15 mouse cellular contexts compared by ENCODE assay signal in genomic region chr4:154204532-154204931, GRCm38 (mm10). TPM values are rescaled to one million over a fixed set of nuclear protein-coding genes. Genes with fewer than 3 reads are reported as not detected.
DNase-seq lines count a peak whose midpoint lies in the region; ATAC-seq and TF ChIP-seq lines count a peak whose summit lies in the region.
"Had no signal": no experiment of that assay in that cellular context is flagged by ENCODE, and none has a peak within 500 bp of the region (broad histone marks: within the 10 kb centered on the region; RNA-seq: fewer than 3 reads in every experiment).

No protein-coding gene starts in this region.

- H3K27me3 ChIP-seq in heart, embryonic 11.5 days (ENCODE audit: control insufficient read depth, insufficient read depth, low read length): 0 out of 2 replicates have a peak, but pooled peaks cover 2% of the 10 kb centered on the region
- H3K27me3 ChIP-seq in kidney, postnatal 0 days (ENCODE audit: insufficient read depth, low read length): no peaks in the 10 kb centered on the region
- no peaks in the 10 kb centered on the region; the same call in 1 of the 2 replicates for H3K27me3 ChIP-seq in kidney, embryonic 15.5 days
- no peaks in the 10 kb centered on the region for H3K27me3 ChIP-seq in Patski
- H3K27me3 ChIP-seq: stomach, embryonic 15.5 days had no signal

- POLR2A ChIA-PET in Patski (lab: Charles Lee): no interaction called here

- intact Hi-C loops in heart, postnatal 14 days (cut with DNase I): no loop called here

- no peak for TF ChIP-seq CTCF in kidney, postnatal 0 days (IDR thresholded peaks at IDR 0.05; ENCODE audit: low read depth)
- TF ChIP-seq CTCF in Patski (IDR thresholded peaks at IDR 0.05): no peak
- no peak for TF ChIP-seq CTCF in layer of hippocampus, adult 2 months (conservative IDR thresholded peaks at IDR 0.05)

- no peaks in the 10 kb centered on the region for H3K36me3 ChIP-seq in heart, embryonic 11.5 days (ENCODE audit: control insufficient read depth, insufficient read depth, low read length)
- no peaks in the 10 kb centered on the region for H3K36me3 ChIP-seq in kidney, postnatal 0 days (ENCODE audit: insufficient read depth, low read length)
- no peaks in the 10 kb centered on the region for H3K36me3 ChIP-seq in kidney, embryonic 15.5 days
- H3K36me3 ChIP-seq: stomach, embryonic 15.5 days had no signal

- ATAC-seq in heart, embryonic 11.5 days (replicated peaks; ENCODE audit: insufficient number of reproducible peaks, low FRiP score, low TSS enrichment): no peak
- ATAC-seq in kidney, postnatal 0 days (replicated peaks; ENCODE audit: low FRiP score, low read depth): no peak
- ATAC-seq in kidney, embryonic 15.5 days (replicated peaks; ENCODE audit: low FRiP score): no peak
- ATAC-seq in Patski: peak; percentile 36

- in situ Hi-C loops in Patski (cut with MboI; ENCODE audit: low pct_unique_long_range_greater_than_20kb): no loop called here

- CTCF ChIA-PET in Patski (lab: Charles Lee): interaction anchor here (1.1 to 3.6 kb wide), 2 partner anchors 37 to 43 kb away, joined by 3 to 22 read pairs; no protein-coding TSS in a partner anchor

- H3K9me3 ChIP-seq in heart, embryonic 11.5 days (replicated peaks; ENCODE audit: control insufficient read depth, low read length): no peaks in the 10 kb centered on the region
- H3K9me3 ChIP-seq in kidney, postnatal 0 days (replicated peaks; ENCODE audit: low read length): no peaks in the 10 kb centered on the region
- no peaks in the 10 kb centered on the region for H3K9me3 ChIP-seq in kidney, embryonic 15.5 days (replicated peaks)
- H3K9me3 ChIP-seq: stomach, embryonic 15.5 days had no signal

- H3K4me1 ChIP-seq in heart, embryonic 11.5 days (ENCODE audit: control insufficient read depth, insufficient read depth, low read length): peaks cover 14% of the 10 kb centered on the region; the same call in 1 of the 2 replicates
- no peaks in the 10 kb centered on the region for H3K4me1 ChIP-seq in kidney, postnatal 0 days (replicated peaks; ENCODE audit: insufficient read depth, low read length)
- peaks cover 10% of the 10 kb centered on the region; the same call in 1 of the 2 replicates for H3K4me1 ChIP-seq in kidney, embryonic 15.5 days

- no peak overlapping the region for H3K27ac ChIP-seq in heart, embryonic 11.5 days (ENCODE audit: low read depth, low read length)
- H3K27ac ChIP-seq in kidney, postnatal 0 days: no peak overlapping the region
- no peak overlapping the region for H3K27ac ChIP-seq in kidney, embryonic 15.5 days
- no peak overlapping the region for H3K27ac ChIP-seq in layer of hippocampus, adult 2 months
- H3K27ac ChIP-seq: left cerebral cortex, adult 2 months; stomach, embryonic 15.5 days had no signal

- DNase-seq in heart, postnatal 14 days: no peak
- DNase-seq in kidney, postnatal 0 days (ENCODE audit: low spot score): no peak
- no peak for DNase-seq in Patski (ENCODE audit: low read depth, low spot score)
- DNase-seq in cerebellum, postnatal 10 days: peak; percentile 86 to 90
- DNase-seq in layer of hippocampus, adult 2 months (ENCODE audit: low spot score in 2 of 2): no peak
- DNase-seq in kidney, adult 18-20 months: no peak
- DNase-seq: B cell, adult 2 months; gastrocnemius, postnatal 25 days; kidney, postnatal 25 days; thymus, postnatal 36 days had no signal

- 0 out of 2 replicates have a peak overlapping the region, but pooled peaks have one; percentile 16 for H3K9ac ChIP-seq in heart, embryonic 11.5 days (ENCODE audit: low read depth, low read length)
- H3K9ac ChIP-seq in kidney, postnatal 0 days (ENCODE audit: low read depth, low read length): 0 out of 2 replicates have a peak overlapping the region, but pooled peaks have one; percentile 0
- no peak overlapping the region for H3K9ac ChIP-seq in kidney, embryonic 15.5 days
- H3K9ac ChIP-seq: stomach, embryonic 15.5 days had no signal

- WGBS in heart, embryonic 11.5 days (ENCODE audit: insufficient replicate concordance): 69% methylated on average over 7 of the region's 7 CpGs
- WGBS in kidney, postnatal 0 days: 72% methylated on average over 7 of the region's 7 CpGs
- 78% methylated on average over 7 of the region's 7 CpGs for WGBS in kidney, embryonic 15.5 days

- no peak overlapping the region for H3K4me3 ChIP-seq in heart, embryonic 11.5 days (ENCODE audit: low read depth, low read length)
- H3K4me3 ChIP-seq in kidney, postnatal 0 days (replicated peaks; ENCODE audit: low read depth, low read length): no peak overlapping the region
- H3K4me3 ChIP-seq in kidney, embryonic 15.5 days (replicated peaks): no peak overlapping the region
- H3K4me3 ChIP-seq in layer of hippocampus, adult 2 months: no peak overlapping the region
- H3K4me3 ChIP-seq: erythroblast, embryonic 14.5 days; left cerebral cortex, adult 2 months; stomach, embryonic 15.5 days had no signal

- H3K4me2 ChIP-seq in heart, embryonic 11.5 days: no peak overlapping the region
- H3K4me2 ChIP-seq in kidney, postnatal 0 days (ENCODE audit: low read length): no peak overlapping the region
- no peak overlapping the region for H3K4me2 ChIP-seq in kidney, embryonic 15.5 days
- H3K4me2 ChIP-seq: stomach, embryonic 15.5 days had no signal

RNA-seq across cellular contexts. Expression of gene Megf6, which starts 34.0 kb away (rescaled TPM):
- 8.6 and 8.8 TPM in 2 replicates for polyA plus RNA-seq in heart, embryonic 11.5 days (2014; fragmentation: Nextera tagmentation; extraction: Ambion mirVana)
- 10 to 100 TPM; 18.2 to 20.6 TPM for total RNA-seq in heart, postnatal 14 days (2021)
- 5.0 and 5.8 TPM in 2 replicates for polyA plus RNA-seq in kidney, postnatal 0 days (2015; fragmentation: Nextera tagmentation; extraction: Ambion mirVana)
- polyA plus RNA-seq in kidney, embryonic 15.5 days (2015; fragmentation: Nextera tagmentation; extraction: Ambion mirVana): 10.8 and 14.2 TPM in 2 replicates
- polyA plus RNA-seq in Patski (2021): 2.0 TPM
- total RNA-seq in layer of hippocampus, adult 2 months (2021): 1 to 10 TPM; 3.9 to 5.5 TPM

RNA-seq across cellular contexts. Expression of gene Tprgl, which starts 44.1 kb away (rescaled TPM):
- polyA plus RNA-seq in heart, embryonic 11.5 days (2014; fragmentation: Nextera tagmentation; extraction: Ambion mirVana): 125 and 135 TPM in 2 replicates
- 100 to 1,000 TPM; 121 to 126 TPM for total RNA-seq in heart, postnatal 14 days (2021)
- polyA plus RNA-seq in kidney, postnatal 0 days (2015; fragmentation: Nextera tagmentation; extraction: Ambion mirVana): 154 and 172 TPM in 2 replicates
- 118 TPM in 2 replicates for polyA plus RNA-seq in kidney, embryonic 15.5 days (2015; fragmentation: Nextera tagmentation; extraction: Ambion mirVana)
- 55.4 TPM for polyA plus RNA-seq in Patski (2021)
- 100 to 1,000 TPM; 171 to 177 TPM for total RNA-seq in layer of hippocampus, adult 2 months (2021)

Comparison
In these comparisons a context has a peak if more than half of its experiments do, and no peak if none do; other contexts are left out.
1. DNase-seq: peak in cerebellum, postnatal 10 days (2 of 2); none in heart, postnatal 14 days (0 of 2), kidney, postnatal 0 days (single experiment), Patski (single experiment), layer of hippocampus, adult 2 months (0 of 2) and kidney, adult 18-20 months (single experiment).